Mouse (Mus musculus) megakaryocyte, embryonic 14.5 days (primary cell): ENCODE results near the gene Myo3a.

ENCODE experiments used
- FLI1 ChIP-seq: IDR thresholded peaks from 2 replicates; pipeline ENCODE4 v1.6.1; 2012; ENCODE audit warnings: low read length, inconsistent platforms, mixed read lengths
- GATA1 ChIP-seq: IDR thresholded peaks from 3 replicates; pipeline ENCODE4 v1.6.1; 2012; ENCODE audit warnings: mixed read lengths, low read length, inconsistent platforms, borderline replicate concordance

DNA sequence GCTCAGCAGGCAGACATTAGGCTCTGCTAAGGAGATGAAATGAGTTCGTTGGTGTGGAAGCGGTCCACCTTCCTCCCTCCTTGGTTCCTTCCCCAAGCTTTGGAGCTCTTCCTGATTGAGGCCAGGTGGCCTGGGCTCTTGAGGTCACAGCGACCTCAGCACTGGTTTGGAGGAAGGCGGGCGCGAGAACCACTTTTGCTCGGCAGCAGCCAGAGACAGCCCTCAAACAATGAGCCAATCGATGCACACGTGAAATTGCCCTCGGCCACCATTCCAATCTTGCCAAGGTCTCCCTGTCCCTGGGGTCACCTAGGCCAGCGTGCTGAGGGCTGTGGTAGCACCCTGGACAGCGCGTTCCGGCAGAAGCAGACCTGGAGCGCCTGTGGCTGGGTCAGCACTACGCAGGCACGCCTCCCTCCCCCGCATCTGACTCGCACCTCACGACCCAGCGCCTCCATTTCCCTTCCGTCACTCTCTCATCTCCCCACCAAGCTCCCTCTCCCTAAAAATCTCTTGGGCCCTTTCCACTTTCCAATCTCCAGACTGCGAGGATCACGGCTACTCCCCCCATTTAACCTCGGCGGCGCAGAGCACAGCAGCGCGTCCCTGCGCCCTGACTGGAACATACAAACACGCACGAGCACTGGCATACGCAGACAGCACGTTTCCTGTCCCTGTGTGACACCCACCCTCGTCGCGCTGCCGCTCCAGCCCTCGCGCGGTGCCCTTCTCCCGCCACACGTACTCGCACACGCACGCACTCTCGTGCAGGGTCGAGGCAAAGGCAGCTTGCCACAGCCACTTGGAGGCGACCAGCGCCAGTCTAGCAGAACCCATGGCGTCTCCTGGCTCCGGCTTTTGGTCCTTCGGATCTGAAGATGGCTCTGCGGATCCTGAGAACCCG is 394.8 kb downstream of the Myo3a start, which contains the start of gene Gad2:
- TF ChIP-seq GATA1: no peak
- TF ChIP-seq FLI1: no peak
